Mouse (Mus musculus): ENCODE measurements at regions not wholly inside any gene's neighbourhood (a gene's known extent, or its start where the extent isn't known, plus 50 kb on each side); places are given as distances from the start of the nearest gene placed in this dataset.

GRCm38 (mm10) chr10:117510224-117510486, 119.1 kb upstream of the Cpm start:
- no peak for TF ChIP-seq CTCF (IDR thresholded peaks at IDR 0.05)
- TF ChIP-seq EP300 (IDR thresholded peaks at IDR 0.05) = no peak

All from lung, postnatal 0 days (tissue).